Mouse (Mus musculus) cerebellum, adult 11-12 months (tissue): ENCODE results near the gene Ctsw.
A peak's percentile ranks its signal among the peaks of the same experiment; 100 is the strongest.

Experiments
- DNase-seq: peaks from one replicate; pipeline ENCODE4 v3.0.0; 2022

Gene Ctsw

GRCm38 (mm10) chr19:5487768-5488550 is 19.7 kb upstream of the Ctsw start, which contains the start of gene Mus81:
Gene Mus81, minus strand, starts transcription at chr19:5488402.
- peak; percentile 98 for DNase-seq

DNA sequence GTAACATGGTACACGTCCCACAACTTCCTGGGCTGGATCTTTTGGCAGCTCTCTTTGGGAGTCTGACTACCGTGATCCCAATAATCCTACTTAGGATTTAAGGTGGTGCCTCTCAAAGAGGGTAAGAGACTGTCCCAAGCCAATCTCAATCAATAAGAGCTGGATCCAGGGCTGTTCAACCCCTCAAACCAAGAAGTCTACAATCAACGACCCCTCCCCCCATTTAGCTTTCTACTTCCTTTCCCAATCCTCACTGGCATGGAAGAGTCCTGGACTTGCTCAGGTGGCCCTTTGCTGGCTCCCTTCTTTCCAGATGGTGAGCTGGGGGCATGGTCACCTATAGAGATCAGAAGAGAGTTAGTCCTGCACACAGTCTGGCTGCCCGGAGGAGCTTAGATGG is 18.5 kb upstream of the Ctsw start:
- peak; percentile 66 for DNase-seq

GRCm38 (mm10) chr19:5486286-5486685 is 18.0 kb upstream of the Ctsw start:
- peak; percentile 88 for DNase-seq

GRCm38 (mm10) chr19:5485821-5486220 is 17.5 kb upstream of the Ctsw start:
- peak; percentile 92 for DNase-seq

DNA sequence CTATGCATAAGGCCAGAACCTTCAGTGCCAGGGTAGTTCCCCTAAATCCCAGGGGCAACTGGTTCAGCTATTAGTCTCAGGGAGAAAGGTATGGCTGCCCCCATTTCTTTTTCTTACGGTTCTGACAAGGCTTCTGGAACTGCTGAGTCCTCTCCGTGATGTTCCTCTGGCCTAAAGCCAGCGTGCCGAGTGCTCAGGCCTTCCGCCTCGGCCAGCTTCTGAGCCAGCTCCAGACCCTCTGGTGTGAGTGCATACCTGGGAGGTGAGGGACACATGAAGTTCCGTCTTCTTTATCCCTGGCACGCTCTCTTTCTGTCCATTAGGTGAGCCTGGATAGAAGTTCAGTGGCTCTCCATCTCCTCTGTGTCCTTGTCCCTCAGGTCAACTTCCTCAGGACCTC is 17.1 kb upstream of the Ctsw start:
- peak; percentile 81 for DNase-seq

GRCm38 (mm10) chr19:5484496-5484895 is 16.2 kb upstream of the Ctsw start:
- DNase-seq, result no peak

DNA sequence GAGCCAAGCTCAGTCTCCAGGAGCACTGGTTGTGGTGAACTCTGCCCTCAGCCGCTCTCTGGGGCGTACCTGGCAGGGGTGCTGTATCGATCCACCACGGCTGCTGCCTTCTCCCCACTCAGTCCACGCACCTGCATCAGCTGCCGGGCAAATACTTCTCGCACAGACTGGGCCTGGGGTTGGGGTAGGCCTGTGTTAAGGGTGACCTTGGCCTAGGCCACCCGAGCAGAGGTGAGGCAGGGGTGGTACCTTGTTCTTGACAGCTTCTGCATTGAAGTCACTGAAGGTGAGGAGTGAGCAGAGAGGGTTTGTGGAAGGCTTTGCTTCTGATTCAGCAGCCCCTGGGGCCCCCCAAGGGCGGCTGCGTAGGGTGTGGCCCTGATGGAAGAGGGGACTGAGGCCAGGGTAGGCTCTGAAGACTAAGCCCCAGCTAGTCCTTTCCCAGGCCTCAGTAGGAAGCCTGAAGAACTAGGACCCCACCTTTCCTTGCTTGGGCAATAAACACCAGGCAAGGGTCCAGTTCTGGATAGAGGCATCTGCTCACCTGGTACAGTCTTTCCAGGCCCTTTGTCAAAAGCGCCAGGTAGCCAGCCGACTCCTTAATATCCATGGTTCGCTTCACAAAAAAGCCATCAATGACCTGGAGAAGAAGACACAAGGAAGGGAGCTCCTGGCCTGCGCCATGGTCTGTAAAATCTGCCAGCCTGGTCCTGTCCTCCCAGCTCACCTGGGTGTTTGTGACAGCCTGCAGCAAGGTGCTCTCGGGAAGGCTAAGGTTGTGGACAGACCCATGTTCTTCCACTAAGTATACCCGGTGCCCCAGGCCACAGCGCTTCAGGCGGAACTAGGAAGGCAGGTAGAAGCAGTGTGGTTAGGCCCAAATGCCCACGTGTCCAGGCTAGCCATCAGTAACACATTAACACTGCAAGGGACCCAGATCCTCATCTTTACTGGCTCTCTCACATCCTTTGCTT is 15.4 kb upstream of the Ctsw start:
- DNase-seq, result peak; percentile 64

GRCm38 (mm10) chr19:5481398-5481797 is 13.1 kb upstream of the Ctsw start:
- DNase-seq, result peak; percentile 45

GRCm38 (mm10) chr19:5480016-5480415 is 11.7 kb upstream of the Ctsw start:
- DNase-seq, result peak; percentile 54

GRCm38 (mm10) chr19:5477668-5478300 is 9.5 kb upstream of the Ctsw start:
- peak; percentile 56 for DNase-seq

- peak; percentile 58 for DNase-seq
These were observed 8.8 kb upstream of the Ctsw start for GRCm38 (mm10) chr19:5477004-5477667.

GRCm38 (mm10) chr19:5475069-5475714 is 6.9 kb upstream of the Ctsw start:
- DNase-seq, result peak; percentile 68

GRCm38 (mm10) chr19:5474281-5475068 is 6.2 kb upstream of the Ctsw start:
- no peak for DNase-seq

GRCm38 (mm10) chr19:5473720-5474119 is 5.4 kb upstream of the Ctsw start, which contains the start of gene Efemp2:
Gene Efemp2, plus strand, starts transcription at chr19:5473954.
- peak; percentile 79 for DNase-seq

GRCm38 (mm10) chr19:5472857-5473256 is 4.5 kb upstream of the Ctsw start:
- no peak for DNase-seq

GRCm38 (mm10) chr19:5471846-5472245 is 3.5 kb upstream of the Ctsw start:
- DNase-seq, result no peak

- DNase-seq, result no peak
These were observed 1.3 kb downstream of the Ctsw start for GRCm38 (mm10) chr19:5466916-5467500.

GRCm38 (mm10) chr19:5465037-5465436 is 3.3 kb downstream of the Ctsw start:
- no peak for DNase-seq

DNA sequence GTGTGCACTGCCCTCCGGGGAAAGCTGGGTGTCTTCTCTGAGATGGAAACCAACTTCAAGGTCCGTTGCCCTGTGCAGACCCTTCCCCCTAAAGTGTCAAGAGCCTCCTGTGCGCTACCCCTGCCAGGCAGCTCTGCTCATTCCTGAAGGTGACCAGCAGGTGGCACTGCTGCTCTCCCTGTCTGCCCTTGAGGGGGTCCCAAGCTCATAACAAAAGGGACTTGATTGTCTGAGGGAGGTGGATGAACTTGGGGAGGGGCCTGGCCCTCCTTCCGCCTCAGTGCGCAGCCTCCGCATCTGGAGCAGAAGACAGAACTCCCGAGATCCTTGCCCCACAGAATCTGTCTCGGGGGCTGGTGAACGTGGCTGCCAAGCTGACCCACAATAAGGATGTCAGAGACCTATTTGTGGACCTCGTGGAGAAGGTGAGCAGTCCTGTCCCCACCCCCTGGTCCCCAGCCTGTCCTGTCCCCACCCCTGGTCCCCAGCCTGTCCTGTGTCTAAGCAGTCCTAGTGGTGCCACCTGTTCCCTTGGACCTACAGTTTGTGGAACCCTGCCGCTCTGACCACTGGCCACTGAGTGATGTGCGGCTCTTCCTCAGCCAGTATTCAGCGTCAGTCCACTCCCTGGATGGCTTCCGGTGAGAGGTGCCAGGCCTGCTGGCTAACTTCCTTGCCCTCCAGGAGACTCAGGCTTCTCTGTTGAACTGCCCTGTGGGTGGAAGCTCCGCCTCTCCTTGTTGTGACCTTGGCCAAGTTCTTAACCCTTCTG is 4.3 kb downstream of the Ctsw start:
- DNase-seq, result peak; percentile 72

GRCm38 (mm10) chr19:5463212-5463611 is 5.1 kb downstream of the Ctsw start:
- peak; percentile 46 for DNase-seq
